Mouse (Mus musculus): ENCODE data around the gene Csf2ra.
"Not testable (repeated sequence)": the region's sequence is repeated elsewhere in the genome, so short reads cannot be mapped to it uniquely, and the experiment has no call there.

The Csf2ra gene

GRCm38 (mm10) chr19:61227941-61228701, at the start of gene Csf2ra:
Gene Csf2ra (minus strand): TSS chr19:61228429.
- DNase-seq (ENCODE audit: extremely low spot score, low read depth, low spot score), result no peak

GRCm38 (mm10) chr19:61275446-61275845, 47.2 kb upstream of the Csf2ra start:
- DNase-seq (ENCODE audit: extremely low spot score, low read depth, low spot score), result no peak

- DNase-seq (ENCODE audit: extremely low spot score, low read depth, low spot score), result not testable (repeated sequence)
Observed at GRCm38 (mm10) chr19:61269141-61269540, 40.9 kb upstream of the Csf2ra start.

GRCm38 (mm10) chr19:61267141-61267540, 38.9 kb upstream of the Csf2ra start:
- no peak for DNase-seq (ENCODE audit: extremely low spot score, low read depth, low spot score)

GRCm38 (mm10) chr19:61266651-61267050, 38.4 kb upstream of the Csf2ra start:
- DNase-seq (ENCODE audit: extremely low spot score, low read depth, low spot score), result no peak

GRCm38 (mm10) chr19:61266246-61266615, 38.0 kb upstream of the Csf2ra start:
- DNase-seq (ENCODE audit: extremely low spot score, low read depth, low spot score), result no peak

- peak; percentile 88 for DNase-seq (ENCODE audit: extremely low spot score, low read depth, low spot score)
Observed at GRCm38 (mm10) chr19:61265349-61266245, 37.4 kb upstream of the Csf2ra start.

- no peak for DNase-seq (ENCODE audit: extremely low spot score, low read depth, low spot score)
Observed at GRCm38 (mm10) chr19:61264933-61265332, 36.7 kb upstream of the Csf2ra start.

GRCm38 (mm10) chr19:61264227-61264626, 36.0 kb upstream of the Csf2ra start:
- DNase-seq (ENCODE audit: extremely low spot score, low read depth, low spot score), result peak; percentile 63

- DNase-seq (ENCODE audit: extremely low spot score, low read depth, low spot score), result no peak
Observed at GRCm38 (mm10) chr19:61261241-61261640, 33.0 kb upstream of the Csf2ra start.

- DNase-seq (ENCODE audit: extremely low spot score, low read depth, low spot score), result no peak
Observed at GRCm38 (mm10) chr19:61257733-61258132, 29.5 kb upstream of the Csf2ra start.

- no peak for DNase-seq (ENCODE audit: extremely low spot score, low read depth, low spot score)
Observed at GRCm38 (mm10) chr19:61256166-61256887, 28.1 kb upstream of the Csf2ra start.

GRCm38 (mm10) chr19:61247334-61247733, 19.1 kb upstream of the Csf2ra start:
- DNase-seq (ENCODE audit: extremely low spot score, low read depth, low spot score), result not testable (repeated sequence)

- DNase-seq (ENCODE audit: extremely low spot score, low read depth, low spot score), result no peak
Observed at GRCm38 (mm10) chr19:61244721-61245436, 16.6 kb upstream of the Csf2ra start.

GRCm38 (mm10) chr19:61237967-61238366, 9.7 kb upstream of the Csf2ra start:
- no peak for DNase-seq (ENCODE audit: extremely low spot score, low read depth, low spot score)

GRCm38 (mm10) chr19:61234532-61234931, 6.3 kb upstream of the Csf2ra start:
- no peak for DNase-seq (ENCODE audit: extremely low spot score, low read depth, low spot score)

- DNase-seq (ENCODE audit: extremely low spot score, low read depth, low spot score), result peak; percentile 42
Observed at GRCm38 (mm10) chr19:61226928-61227854, 1.0 kb downstream of the Csf2ra start.

- DNase-seq (ENCODE audit: extremely low spot score, low read depth, low spot score), result peak; percentile 12
Observed at GRCm38 (mm10) chr19:61226401-61226927, 1.8 kb downstream of the Csf2ra start.
